Mouse (Mus musculus): Measurements from ENCODE around the gene Rasgef1b. TPM values are rescaled to one million over a fixed set of nuclear protein-coding genes. Genes with fewer than 3 reads are reported as not detected.

The Rasgef1b gene
- total and polyA plus RNA-seq, 3 experiments = 0.17 to 0.26 (median 0.21) TPM

- Histone ChIP-seq H3K9me3 (replicated peaks; ENCODE audit: low read length) (no peaks in the 10 kb centered on the region), H3K27ac (ENCODE audit: insufficient read depth, low read depth) (no peak overlapping the region)
Observed at GRCm38 (mm10) chr5:99374460-99374859, 354.4 kb downstream of the Rasgef1b start.

DNA sequence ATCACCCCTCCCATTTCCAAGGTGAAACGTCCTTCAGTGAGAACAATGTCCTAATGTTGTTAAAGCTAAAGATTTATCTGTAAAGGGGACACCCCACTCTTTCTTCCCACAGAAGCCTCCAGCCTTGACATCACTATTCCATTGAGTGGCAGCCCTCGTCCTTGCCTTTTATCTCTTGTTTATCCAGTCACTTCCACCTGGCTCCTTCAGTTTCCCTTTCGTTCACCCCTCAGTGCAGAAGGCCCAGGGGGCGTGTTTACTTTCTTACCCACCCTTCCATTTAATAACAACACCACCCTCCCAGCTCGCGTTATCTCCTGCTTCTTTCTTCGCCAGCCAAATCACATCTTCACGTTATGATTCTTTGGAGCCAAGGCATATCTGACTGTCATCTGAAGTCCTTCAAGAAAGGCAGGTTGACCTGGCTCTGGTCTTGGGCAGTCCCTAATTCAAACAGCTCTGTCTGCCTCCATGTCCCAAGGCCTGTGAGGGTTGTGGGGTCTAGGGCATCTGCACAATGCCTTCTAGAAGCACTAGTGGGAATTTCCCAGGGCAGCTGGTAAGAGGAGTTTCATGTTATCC, 355.2 kb downstream of the Rasgef1b start:
- no peak for DNase-seq (ENCODE audit: extremely low read depth)
- no peak overlapping the region for H3K9ac ChIP-seq (ENCODE audit: insufficient read depth, low read depth)
- H3K4me1 ChIP-seq (ENCODE audit: control insufficient read depth in 1 of 2, insufficient read depth in 2 of 2) = peaks cover 0 to 17% of the 10 kb centered on the region in 2 experiments; a peak in 2 of 4 replicates
- no peak overlapping the region for H3K4me3 ChIP-seq (replicated peaks in 1 of 3; ENCODE audit: low read depth in 2 of 3, low read length in 2 of 3, poor library complexity in 1 of 3)
- TF ChIP-seq POLR2AphosphoS2 (IDR thresholded peaks at IDR 0.05; ENCODE audit: low read depth, low read length) (no peak), MAX (IDR thresholded peaks at IDR 0.05; ENCODE audit: low read length) (no peak), ZC3H11A (IDR thresholded peaks at IDR 0.05; ENCODE audit: low read depth, low read length) (no peak), ZNF384 (IDR thresholded peaks at IDR 0.05; ENCODE audit: low read depth, low read length) (no peak), CTCF (conservative IDR thresholded peaks at IDR 0.05 in 1 of 2, IDR thresholded peaks at IDR 0.05 in 1 of 2; ENCODE audit: low read depth in 2 of 2, low read length in 2 of 2) (no peak), ZKSCAN1 (IDR thresholded peaks at IDR 0.05; ENCODE audit: borderline replicate concordance, low read depth, low read length) (no peak), USF1 (IDR thresholded peaks at IDR 0.05; ENCODE audit: low read depth, low read length) (no peak), RCOR1 (conservative IDR thresholded peaks at IDR 0.05; ENCODE audit: low read depth, low read length) (no peak), NELFE (IDR thresholded peaks at IDR 0.05; ENCODE audit: low read depth, low read length) (no peak), USF2 (conservative IDR thresholded peaks at IDR 0.05; ENCODE audit: low read depth, low read length) (no peak), SMC3 (IDR thresholded peaks at IDR 0.05; ENCODE audit: low read depth, low read length) (no peak), IRF4 (IDR thresholded peaks at IDR 0.05; ENCODE audit: low read depth, low read length) (no peak), MYC (IDR thresholded peaks at IDR 0.05; ENCODE audit: low read depth, low read length) (no peak), CHD2 (IDR thresholded peaks at IDR 0.05; ENCODE audit: low read length) (no peak), ZMIZ1 (IDR thresholded peaks at IDR 0.05; ENCODE audit: low read depth, low read length) (no peak)
- no peaks in the 10 kb centered on the region for H3K79me2 ChIP-seq (replicated peaks; ENCODE audit: control insufficient read depth, extremely low read depth, insufficient read depth, poor library complexity, severe bottlenecking)
- in situ Hi-C loops (cut with MboI; ENCODE audit: low pct_ligation_motif_present, low pct_unique_long_range_greater_than_20kb, low sequenced_read_pairs) (no loop called here), dilution Hi-C loops (cut with MboI; ENCODE audit: extremely low pct_ligation_motif_present, extremely low pct_unique_long_range_greater_than_20kb, low sequenced_read_pairs) (no loop called here)
- H3K9me3 ChIP-seq (replicated peaks; ENCODE audit: low read length) = no peaks in the 10 kb centered on the region
- H3K36me3 ChIP-seq (replicated peaks in 1 of 2; ENCODE audit: control insufficient read depth in 1 of 2, insufficient read depth in 1 of 2, low read length in 1 of 2) = no peaks in the 10 kb centered on the region
- no peak overlapping the region for H3K4me2 ChIP-seq (ENCODE audit: insufficient read depth, low read depth, poor library complexity, severe bottlenecking)
- H3K27me3 ChIP-seq (replicated peaks) = no peaks in the 10 kb centered on the region
- H3K27ac ChIP-seq (ENCODE audit: insufficient read depth, low read depth) = no peak overlapping the region

More at GRCm38 (mm10) chr5:99374460-99374859, 354.4 kb downstream of the Rasgef1b start:
- Histone ChIP-seq H3K36me3 (replicated peaks in 1 of 2; ENCODE audit: control insufficient read depth in 1 of 2, insufficient read depth in 1 of 2, low read length in 1 of 2) (no peaks in the 10 kb centered on the region), H3K4me1 (ENCODE audit: control insufficient read depth in 1 of 2, insufficient read depth in 2 of 2) (peaks cover 0 to 21% of the 10 kb centered on the region in 2 experiments; a peak in 2 of 4 replicates), H3K27me3 (replicated peaks) (no peaks in the 10 kb centered on the region), H3K79me2 (replicated peaks; ENCODE audit: control insufficient read depth, extremely low read depth, insufficient read depth, poor library complexity, severe bottlenecking) (no peaks in the 10 kb centered on the region), H3K4me2 (ENCODE audit: insufficient read depth, low read depth, poor library complexity, severe bottlenecking) (no peak overlapping the region), H3K9ac (ENCODE audit: insufficient read depth, low read depth) (no peak overlapping the region), H3K4me3 (replicated peaks in 1 of 3; ENCODE audit: low read depth in 2 of 3, low read length in 2 of 3, poor library complexity in 1 of 3) (no peak overlapping the region)
- dilution Hi-C loops (cut with MboI; ENCODE audit: extremely low pct_ligation_motif_present, extremely low pct_unique_long_range_greater_than_20kb, low sequenced_read_pairs) = no loop called here
- no peak for TF ChIP-seq MAX (IDR thresholded peaks at IDR 0.05; ENCODE audit: low read length)
- TF ChIP-seq UBTF (IDR thresholded peaks at IDR 0.05; ENCODE audit: low read depth, low read length) = no peak
- TF ChIP-seq JUN (IDR thresholded peaks at IDR 0.05; ENCODE audit: insufficient read depth, low read depth, low read length) = no peak
- TF ChIP-seq ZC3H11A (IDR thresholded peaks at IDR 0.05; ENCODE audit: low read depth, low read length) = no peak
- peak; percentile 52 for DNase-seq (ENCODE audit: extremely low read depth)
- in situ Hi-C loops (cut with MboI; ENCODE audit: low pct_ligation_motif_present, low pct_unique_long_range_greater_than_20kb, low sequenced_read_pairs) = no loop called here
